Mouse (Mus musculus) ZHBTc4 (cell line): Measurements from ENCODE around the gene Tiam1.

ENCODE experiments used
- DNase-seq: peaks from one replicate; pipeline ENCODE4 v3.0.0-alpha.2; 2011; ENCODE audit warnings: low read depth, low spot score

Gene Tiam1

GRCm38 (mm10) chr16:89914946-89915345 lies 228.6 kb downstream of the Tiam1 start:
- no peak for DNase-seq

GRCm38 (mm10) chr16:89912686-89913375 lies 230.7 kb downstream of the Tiam1 start:
- DNase-seq, result no peak

DNA sequence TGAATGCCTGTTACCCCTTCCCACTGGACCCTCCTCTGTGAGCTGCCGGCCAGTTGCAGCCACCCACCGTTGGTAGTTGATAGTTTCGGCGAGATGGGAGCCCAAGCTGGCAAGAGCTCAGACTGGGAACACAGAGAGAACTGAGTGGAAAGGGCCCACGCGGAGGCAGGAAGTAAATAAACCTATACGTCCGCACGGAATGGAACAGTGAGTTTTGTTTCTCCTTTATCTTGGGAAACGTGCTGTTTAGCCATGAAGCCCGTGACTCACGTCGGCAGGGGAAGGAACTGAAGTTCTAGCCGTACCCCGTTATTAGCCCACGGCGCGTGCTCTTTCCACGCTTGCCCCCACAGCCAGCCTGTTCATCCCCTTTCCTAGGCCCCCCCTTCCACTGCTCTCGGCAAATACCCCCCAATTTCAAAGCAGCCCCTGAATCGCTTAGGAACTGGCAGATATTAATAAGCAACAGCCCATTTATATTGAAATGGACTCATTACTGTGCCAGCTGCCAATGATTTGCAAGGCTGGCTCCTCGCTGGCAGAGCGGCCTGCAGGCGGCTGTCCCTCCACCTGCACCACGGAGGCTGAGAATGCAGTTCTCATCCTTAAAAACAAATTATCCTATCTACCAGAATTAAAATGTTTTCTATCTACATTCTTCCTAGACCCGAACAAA lies 234.0 kb downstream of the Tiam1 start:
- DNase-seq, result no peak

GRCm38 (mm10) chr16:89907651-89908050 lies 235.9 kb downstream of the Tiam1 start:
- DNase-seq, result no peak

DNA sequence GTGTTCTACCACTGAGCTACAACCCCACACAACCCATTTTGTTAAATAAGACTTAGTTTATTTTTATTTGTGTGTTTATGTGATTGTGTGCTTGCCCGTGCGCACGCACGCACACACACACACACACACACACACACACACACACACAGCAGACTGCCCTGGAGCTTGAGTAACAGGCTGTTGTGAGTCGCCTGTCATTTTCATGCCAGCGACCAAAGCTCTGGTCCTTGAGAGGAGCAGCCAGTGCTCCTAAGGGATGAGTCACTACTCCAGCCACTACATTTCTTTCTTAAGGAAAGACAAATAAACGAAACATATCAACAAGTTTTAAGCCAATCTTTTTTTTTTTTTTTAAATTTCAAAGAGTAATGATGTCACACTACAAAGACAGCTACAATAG lies 236.7 kb downstream of the Tiam1 start:
- DNase-seq, result no peak

- DNase-seq, result no peak
Measured at GRCm38 (mm10) chr16:89905730-89906305, 237.8 kb downstream of the Tiam1 start.

DNA sequence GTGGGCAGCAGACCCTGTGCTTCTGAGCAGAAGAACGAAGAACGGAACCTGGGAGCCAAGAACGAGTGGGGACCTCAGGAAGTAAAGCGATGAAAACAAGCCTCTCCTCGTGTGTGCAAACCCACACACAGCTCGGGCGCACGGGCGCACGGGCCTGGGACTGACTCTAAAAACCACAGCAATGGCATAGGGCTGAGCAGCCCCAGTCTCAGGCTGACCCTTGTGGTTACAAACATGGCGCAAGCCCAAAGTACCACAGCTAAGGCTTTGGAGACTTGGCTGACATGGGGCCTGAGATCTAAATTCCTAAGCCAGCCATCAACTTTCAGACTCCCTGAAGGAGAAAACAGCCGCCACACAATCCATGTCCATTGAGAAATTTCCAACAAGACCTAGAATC lies 239.4 kb downstream of the Tiam1 start:
- peak; percentile 59 for DNase-seq

DNA sequence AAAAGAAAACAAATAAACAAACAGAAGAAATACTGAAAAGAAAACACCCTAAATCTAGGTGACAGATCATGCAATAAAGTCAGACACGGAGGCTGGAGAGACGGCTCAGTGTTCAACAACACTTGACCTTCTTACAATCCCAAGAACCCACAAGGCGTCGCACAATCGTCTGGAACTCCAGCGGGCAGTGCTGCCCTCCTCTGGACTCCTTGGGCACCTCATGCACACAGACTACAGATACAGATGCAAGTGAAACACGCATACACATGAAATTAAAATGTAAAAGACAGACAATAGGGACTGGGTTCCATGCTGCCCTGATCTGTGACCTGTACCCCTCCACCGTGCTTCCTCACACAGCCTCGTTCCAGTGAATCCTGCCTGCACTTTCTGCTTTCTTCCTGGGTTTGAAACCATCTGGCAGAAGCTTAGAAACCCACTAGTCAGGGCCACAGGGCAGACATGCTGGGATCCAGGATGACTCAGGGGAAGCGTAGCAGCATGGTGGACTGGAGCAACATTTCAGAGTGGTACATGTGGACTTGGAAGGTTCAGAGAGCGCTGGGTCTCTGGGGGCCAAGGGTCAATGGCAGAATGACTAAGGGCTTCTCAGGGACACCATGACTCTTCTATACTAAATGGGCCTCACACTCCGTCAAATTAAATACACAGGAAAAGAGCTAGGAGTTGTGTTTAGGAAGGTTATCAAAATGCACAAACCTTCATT lies 240.8 kb downstream of the Tiam1 start:
- peak; percentile 60 for DNase-seq

DNA sequence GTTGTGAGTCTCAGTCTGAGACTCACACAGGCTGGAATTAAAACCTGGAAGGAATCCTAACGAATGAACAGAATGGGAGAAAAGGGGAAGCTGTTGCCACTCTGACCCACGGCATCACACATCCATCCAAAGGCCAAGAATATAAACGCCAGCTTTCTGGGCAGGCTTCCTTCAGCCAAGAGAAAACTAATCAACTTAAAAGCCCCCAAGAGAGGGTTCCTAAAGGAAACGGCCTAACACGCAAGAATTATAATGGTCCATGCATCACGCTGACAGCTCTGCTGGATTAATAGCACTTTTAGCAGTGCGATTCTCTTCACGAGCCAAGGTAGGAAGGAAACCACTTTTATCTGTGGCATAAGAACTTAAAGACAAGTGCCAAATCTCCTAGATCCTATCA lies 242.9 kb downstream of the Tiam1 start:
- no peak for DNase-seq

DNA sequence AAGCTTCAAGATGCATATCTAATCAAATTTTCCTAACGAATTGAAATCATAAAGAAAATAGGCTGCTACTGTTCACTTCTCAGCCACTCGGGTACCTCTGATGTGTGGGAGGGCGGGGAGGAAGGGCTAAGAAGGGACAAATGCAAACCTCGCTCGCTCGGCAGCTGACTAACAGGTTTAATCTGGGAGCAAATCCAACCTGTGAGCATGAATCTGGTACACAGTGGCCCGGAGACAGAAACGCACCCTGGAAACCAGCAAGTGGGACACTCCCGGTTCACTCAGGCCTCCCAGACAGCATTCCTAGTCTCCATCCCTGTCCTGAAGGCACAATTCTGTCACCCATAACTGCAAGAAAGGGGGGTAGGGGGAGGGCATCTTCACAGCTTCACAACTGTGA lies 244.4 kb downstream of the Tiam1 start:
- DNase-seq, result no peak

GRCm38 (mm10) chr16:89898299-89898625 lies 245.3 kb downstream of the Tiam1 start:
- DNase-seq, result no peak

DNA sequence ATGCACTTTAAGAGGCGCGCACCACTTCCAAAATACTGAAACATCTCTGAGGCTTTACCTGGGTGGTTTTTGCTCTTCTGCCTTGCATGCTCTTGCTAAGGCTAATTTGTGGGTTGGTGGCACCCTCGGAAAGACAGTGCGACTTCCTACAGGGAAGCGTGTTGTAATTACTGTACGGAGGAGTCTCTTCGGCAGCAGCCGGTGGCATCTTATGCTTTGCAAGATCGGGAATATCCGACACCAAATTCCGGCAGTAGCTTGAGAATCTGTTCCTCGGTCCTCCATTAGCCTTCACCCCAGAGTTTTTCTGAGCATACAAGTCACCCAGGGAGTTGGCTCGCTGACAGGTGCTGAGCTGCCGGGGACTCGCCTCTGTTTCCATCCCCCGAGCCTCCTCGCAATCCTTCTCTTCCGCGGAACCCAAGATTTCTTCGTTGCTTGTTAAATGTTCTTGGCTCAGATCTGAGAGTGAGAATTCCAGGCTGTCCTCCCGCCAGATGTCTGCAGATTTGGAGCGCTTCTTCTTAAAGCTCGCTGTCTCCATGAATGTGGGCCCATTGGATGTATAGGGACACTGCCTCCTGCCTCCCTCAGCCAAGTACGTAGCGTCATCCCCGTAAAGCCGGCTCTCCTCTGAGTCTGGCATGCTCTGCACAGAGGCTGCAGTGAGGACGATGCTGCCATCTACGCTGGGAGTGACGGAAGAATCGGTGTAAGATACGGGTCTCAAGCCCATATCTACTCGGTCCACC lies 245.8 kb downstream of the Tiam1 start:
- peak; percentile 39 for DNase-seq

DNA sequence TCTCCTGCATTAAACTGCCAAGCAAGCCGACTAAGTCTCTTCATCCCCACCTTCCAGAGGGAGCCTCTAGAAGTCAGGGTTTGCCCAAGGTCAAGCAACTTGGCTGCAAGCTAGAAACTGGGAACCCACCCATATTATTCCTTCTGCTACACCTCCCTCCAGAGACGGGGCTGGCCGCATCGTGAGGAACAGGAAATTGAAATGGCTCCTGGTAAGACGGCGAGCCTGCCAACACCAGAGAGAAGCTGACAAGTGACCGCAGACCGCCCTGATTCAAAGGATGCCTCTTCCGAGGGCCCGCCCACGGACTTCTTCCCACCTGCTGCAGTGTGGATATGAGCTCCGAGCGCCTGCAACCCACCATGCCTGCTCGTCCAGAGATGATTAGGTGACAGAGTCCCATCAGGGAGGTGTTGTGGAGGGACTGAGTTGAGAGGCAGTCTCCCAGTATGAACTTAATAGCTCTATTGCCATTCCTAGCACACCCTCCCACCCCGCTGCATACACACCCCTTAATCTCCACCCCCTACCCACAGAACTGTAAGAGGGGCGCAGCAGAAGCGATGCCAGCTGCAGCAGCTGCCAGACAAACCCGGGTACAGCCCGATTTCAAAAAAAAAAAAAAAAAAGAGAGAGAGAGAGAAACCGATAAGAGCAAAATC lies 246.6 kb downstream of the Tiam1 start:
- peak; percentile 23 for DNase-seq

- peak; percentile 53 for DNase-seq
Measured at GRCm38 (mm10) chr16:89896392-89896791, 247.2 kb downstream of the Tiam1 start.

GRCm38 (mm10) chr16:89895283-89895682 lies 248.3 kb downstream of the Tiam1 start:
- peak; percentile 30 for DNase-seq

GRCm38 (mm10) chr16:89894816-89895215 lies 248.8 kb downstream of the Tiam1 start:
- no peak for DNase-seq

DNA sequence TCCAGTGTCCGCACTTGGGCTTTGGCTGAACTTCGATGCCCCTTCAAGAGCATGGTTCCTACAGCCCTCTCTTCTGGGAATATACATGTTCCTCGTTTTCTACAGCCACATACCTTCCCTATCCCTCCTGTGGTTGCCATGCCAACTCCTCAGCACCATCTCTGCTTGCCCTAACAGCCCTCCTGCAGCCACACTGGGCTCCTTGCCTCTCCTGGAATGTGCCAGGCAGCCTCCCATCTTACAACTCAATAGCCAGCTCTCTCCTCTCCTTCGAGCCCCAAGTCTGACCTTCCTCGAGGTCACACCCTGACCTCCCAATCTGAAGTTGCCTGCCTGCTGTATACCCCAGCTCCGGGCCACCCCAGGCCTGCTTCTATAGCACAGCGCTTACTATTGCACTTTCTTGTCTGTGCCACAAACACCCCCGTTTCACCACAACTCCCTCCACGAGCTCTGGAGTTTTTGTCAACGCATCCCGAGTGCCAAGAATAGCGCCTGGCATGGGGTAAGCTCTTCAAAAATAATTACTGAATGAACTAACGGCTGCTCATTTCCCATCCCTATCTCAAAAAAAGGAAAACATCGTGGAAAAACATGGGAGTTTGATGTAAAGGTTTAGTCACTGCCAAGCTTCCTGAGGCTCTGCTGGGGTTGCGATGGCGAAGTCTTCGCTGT lies 252.9 kb downstream of the Tiam1 start:
- no peak for DNase-seq

DNA sequence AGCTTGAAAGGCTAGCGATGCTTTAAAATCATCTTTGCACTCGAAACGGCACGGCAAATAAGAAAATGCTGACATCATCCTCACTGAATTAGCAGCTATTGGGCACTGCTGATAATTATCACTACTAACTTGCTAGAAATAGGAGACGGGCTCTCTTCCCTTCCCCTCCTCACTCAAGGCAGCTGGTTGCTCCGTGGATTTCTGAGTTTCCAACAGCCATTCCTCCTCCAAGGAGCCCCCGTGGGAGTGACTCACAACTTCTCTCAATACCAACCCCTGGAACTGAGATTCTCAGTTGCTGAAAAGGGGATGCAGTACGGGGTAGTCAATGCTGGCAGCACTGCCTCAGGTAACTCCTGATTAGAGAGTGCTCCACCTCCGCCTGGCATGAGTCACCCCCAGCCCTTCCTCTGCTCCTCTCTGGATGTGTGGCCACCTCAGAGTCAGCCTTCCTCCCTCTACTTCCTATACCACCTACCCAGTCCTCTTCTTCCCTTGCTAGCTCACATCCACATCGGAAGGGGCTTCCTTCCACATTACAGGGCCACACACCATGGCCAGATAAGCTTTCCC lies 253.6 kb downstream of the Tiam1 start:
- DNase-seq, result no peak

DNA sequence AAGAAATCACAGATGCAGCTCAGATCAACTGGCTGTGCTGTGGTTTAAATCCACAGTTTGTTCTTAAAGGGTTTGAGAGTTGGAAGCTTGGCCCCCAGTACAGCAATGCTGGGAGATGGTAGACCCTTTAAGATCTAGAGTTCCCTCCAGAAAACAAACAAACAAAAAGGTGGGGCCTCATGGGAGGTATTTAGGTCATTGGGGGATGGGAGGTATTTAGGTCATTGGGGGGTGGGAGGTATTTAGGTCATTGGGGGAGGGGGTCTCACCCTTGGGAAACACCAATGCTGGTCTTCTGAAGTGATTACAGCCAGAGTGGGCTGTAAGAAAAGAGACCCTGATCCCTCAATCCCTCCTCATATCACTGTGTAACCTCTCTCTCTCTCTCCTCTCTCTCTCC lies 257.0 kb downstream of the Tiam1 start:
- DNase-seq, result no peak

DNA sequence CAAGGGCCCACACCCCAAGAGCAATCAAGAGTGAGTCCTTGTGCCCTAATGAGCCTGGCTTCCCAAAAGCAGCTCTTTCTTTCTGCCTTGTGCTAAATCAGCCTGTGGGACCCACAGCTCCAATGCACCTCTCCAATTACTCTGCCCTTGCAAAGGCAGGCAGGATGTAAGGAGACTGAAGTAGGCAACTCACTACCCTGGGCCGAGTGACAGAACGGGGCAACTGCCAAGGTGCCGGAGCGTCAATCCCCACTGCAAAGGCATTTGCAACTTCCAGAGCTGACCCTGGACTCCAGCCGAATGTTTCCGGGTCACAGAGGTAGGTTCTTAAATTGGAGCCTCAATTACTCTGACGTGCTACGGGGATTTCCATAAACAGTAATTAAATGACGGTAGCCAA lies 257.9 kb downstream of the Tiam1 start:
- DNase-seq, result no peak
